Mouse (Mus musculus) cerebellum, adult 9-11 months (tissue): ENCODE data around the gene Cct2.

Experiments used
- DNase-seq: peaks from one replicate; pipeline ENCODE4 v3.0.0; 2022

Gene Cct2

GRCm38 (mm10) chr10:117063254-117064021 is at the start of gene Cct2:
TSS of gene Cct2 (minus strand) at chr10:117063814.
- peak; percentile 91 for DNase-seq

- DNase-seq = no peak
These were observed 48.9 kb upstream of the Cct2 start for GRCm38 (mm10) chr10:117112545-117112944.

- DNase-seq = no peak
These were observed 47.8 kb upstream of the Cct2 start for GRCm38 (mm10) chr10:117111455-117111854.

DNA sequence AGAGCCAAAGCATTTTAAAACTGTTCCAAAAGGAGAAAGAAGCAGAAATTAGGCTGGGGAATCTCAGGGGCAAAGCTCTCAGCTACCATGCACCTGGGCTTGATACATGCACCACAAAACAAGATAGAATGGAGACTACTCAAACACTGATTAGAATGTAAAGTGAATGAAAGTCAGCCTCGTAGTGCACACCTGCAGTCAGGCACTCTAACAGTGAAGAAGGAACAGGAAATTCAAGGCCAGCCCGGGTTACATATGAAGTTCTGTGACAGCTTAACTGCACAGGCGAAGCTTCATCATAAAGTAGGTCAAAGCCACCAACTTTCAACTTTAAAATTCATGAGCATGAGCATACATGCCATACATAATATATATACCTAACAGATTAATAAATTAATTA is 46.7 kb upstream of the Cct2 start:
- DNase-seq = no peak

DNA sequence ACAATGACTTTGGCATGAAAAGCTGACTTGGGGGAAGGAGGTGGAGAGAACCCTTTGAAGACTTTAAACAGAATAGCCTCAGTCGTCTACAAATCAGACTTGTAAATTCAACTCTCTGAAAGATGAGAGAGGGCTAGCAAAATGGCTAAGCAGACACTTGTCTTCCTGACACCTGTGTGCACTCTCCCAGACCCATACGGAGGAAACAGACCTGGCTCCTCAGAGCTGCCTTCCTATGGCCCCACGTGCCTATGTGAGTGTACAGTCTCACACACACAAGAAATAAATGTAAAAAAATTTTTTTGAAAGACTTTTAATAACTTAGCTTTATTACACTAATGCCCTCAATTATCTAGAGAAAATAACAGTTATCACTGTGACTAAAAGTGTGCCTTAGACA is 43.1 kb upstream of the Cct2 start:
- DNase-seq = no peak

GRCm38 (mm10) chr10:117106244-117106643 is 42.6 kb upstream of the Cct2 start:
- DNase-seq = no peak

GRCm38 (mm10) chr10:117105015-117105414 is 41.4 kb upstream of the Cct2 start:
- DNase-seq = no peak

GRCm38 (mm10) chr10:117103854-117104598 is 40.4 kb upstream of the Cct2 start:
- DNase-seq = no peak

DNA sequence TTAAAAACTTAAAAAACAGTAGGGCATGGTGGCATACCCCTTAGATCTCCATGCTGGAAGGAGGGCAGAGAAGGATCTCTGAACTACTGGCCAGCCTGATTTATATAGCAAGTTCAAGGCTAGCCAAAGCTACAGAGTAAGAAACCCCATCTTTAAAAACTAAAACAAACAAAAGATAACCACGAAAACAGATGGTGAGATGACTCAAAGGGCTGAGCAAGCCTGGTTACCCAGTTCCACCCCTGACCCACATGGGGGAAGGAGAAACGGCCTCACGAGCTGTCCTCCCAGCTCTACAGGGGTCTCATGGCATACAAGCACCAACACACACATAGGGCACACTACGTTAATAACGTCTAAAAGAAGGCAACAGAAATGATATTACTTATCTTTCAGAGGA is 36.6 kb upstream of the Cct2 start:
- no peak for DNase-seq

DNA sequence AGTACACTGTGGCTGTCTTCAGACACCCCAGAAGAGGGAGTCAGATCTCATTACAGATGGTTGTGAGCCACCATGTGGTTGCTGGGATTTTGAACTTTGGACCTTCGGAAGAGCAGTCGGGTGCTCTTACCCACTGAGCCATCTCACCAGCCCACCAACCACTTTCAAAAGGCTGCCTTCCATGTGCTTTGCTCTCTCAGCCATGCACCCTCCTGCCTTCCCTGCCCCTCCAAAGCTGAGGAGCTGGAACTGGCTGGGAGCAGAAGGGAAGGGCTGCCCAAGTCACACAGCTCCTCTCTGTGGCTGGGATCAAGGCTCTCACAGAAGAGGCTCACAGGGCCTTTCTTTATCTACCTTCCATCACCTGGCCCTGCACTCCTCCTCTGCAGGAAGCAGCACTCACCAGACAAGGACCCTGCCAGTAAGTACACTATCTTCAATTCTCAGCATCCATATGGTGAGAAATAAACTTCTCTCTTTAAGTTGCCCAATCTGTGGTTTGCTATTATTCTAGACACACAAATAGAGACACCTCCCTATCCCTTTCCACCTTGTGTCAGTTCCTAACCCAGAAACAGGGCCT is 33.6 kb upstream of the Cct2 start:
- DNase-seq = no peak

DNA sequence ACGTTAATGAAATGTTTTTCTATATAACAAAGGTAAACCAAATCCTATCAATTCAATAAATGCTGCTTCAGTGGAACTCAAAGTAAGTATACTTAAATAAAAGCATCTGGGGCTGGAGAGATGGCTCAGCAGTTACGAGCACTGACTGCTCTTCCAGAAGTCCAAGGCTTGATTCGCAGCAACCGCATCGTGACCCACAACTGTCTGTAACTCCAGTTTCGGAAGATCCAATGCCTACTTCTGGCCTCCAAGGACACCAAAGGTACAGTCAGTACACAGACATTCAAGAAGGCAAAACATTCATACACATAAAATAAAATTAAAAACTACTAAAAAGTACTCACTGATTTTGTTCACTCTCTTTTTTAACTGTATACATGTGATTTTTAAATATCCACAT is 32.5 kb upstream of the Cct2 start:
- no peak for DNase-seq

DNA sequence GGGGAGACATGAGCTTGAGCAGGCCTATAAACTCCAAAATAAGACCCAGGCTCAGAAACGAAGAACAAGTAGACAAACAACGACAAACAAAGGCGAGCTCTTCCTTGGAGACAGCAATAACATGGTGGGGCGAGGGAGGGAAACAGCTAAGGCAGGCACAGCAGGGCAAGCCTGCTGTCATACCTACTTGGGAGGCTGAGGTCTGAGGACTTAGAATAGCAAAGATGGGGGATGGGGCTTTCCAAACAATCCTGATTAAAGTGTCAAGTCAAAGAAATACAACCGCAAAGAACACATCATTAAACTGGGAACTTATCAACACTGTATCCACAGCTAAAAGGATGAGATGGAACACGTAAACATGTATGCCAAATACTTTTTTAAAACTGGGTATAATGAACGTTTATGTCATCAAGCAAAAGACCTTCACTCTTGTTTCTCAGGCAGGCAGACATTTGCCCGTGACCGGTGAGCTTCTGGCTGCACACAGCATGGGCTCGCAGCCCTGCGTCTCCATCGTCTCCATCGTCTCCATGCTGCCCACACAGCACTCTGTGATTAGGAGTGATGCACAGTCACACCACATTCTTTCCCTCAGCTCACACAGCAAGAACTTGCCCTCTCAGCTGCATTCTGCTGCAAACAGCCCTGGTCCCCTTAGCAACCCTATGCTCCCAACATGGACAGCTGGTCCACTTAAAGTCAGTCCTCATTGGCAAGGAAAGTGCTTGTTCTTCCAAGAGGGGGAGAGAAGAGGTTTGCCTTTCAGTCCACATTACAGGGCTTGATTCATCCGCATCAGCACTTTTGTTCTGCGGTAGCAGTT is 31.1 kb upstream of the Cct2 start:
- peak; percentile 36 for DNase-seq

- DNase-seq = no peak
These were observed 26.0 kb upstream of the Cct2 start for GRCm38 (mm10) chr10:117089628-117090027.

GRCm38 (mm10) chr10:117081914-117082359 is 18.3 kb upstream of the Cct2 start:
- no peak for DNase-seq

DNA sequence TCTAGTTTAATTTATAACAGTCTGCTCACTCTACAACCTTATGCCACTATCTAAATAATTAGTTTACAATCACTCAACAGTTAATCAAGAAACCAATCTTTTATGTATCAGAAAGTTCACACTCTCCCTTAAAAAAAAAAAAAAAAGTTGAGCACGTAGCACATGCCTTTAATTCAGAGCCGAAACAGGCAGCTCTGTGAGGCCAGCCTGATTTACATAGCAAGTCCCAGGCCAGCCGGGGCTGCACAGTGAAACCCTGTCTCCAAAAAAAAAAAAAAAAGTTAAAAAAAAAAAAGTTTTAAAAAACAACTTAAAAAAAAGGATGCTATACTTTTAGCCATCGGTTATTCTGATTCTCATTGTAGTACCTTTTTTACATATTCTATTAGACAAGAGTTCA is 17.7 kb upstream of the Cct2 start:
- DNase-seq = no peak

DNA sequence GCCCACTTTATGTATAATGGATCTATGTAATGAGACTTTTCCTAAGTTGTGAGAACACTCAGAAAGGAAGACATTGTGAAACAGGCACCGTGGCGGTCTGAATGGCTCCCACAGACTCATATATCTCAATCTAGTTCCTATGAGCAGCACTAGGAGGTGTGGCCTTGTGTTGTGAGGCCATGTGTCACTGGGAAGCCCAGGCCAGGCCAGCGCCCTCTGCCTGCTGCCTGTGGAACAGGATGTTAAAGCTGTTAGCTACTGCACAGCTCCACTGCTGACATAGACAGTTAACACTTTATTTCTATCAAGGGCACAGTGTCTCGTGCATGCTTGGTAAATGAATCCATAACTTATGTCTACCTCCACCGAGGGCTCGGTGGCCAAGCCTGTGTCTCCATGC is 14.7 kb upstream of the Cct2 start:
- DNase-seq = no peak

- DNase-seq = no peak
These were observed 9.6 kb upstream of the Cct2 start for GRCm38 (mm10) chr10:117073176-117073575.

- no peak for DNase-seq
These were observed 8.7 kb upstream of the Cct2 start for GRCm38 (mm10) chr10:117072191-117072888.

GRCm38 (mm10) chr10:117069109-117069508 is 5.5 kb upstream of the Cct2 start:
- no peak for DNase-seq

GRCm38 (mm10) chr10:117064076-117064475 is 462 bp upstream of the Cct2 start:
- DNase-seq = no peak

DNA sequence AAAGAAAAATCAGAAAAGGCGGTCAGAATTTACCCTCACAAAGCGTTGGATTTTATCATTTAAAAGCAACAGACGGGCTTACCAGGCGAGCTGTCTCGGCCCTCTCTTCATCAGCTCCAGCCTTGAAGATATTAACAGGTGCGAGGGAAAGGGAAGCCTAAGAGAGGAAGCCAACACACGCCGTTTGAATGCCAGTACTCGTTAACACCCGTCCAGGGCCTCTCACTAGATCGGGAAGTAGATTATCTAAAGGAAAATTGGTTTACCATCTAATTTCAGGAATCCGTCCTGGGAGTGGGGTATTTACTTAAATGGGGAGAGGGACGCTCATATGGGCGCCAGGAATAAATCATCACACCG is 740 bp downstream of the Cct2 start:
- DNase-seq = no peak

DNA sequence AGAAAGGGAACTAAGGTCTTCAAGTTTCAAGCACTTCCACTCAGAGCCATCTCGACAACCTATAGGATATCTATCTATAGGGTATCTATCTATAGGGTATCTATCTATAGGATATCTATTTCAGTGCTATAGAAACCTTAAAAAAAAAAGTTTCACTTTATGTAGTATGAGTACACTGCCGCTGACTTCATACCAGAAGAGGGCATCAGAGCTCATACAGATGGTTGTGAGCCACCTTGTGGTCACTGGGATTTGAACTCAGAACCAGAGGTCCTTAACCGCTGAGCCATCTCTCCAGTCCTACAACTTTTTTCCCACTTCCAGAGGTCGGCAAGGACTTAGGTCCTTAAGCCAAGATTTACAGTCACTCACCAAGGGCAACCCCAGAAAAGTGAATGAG is 7.9 kb downstream of the Cct2 start:
- no peak for DNase-seq
